Mouse (Mus musculus): ENCODE measurements around the gene Ank3.

- TF ChIP-seq CTCF (conservative IDR thresholded peaks at IDR 0.05; ENCODE audit: low read length), result no peak
- no peak for TF ChIP-seq NANOG (IDR thresholded peaks at IDR 0.05; ENCODE audit: borderline replicate concordance, low read length)
Measured at GRCm38 (mm10) chr10:69785235-69785634, 386.7 kb downstream of the Ank3 start.

Data from E14TG2a.4 (cell line).